Mouse (Mus musculus): ENCODE data around the gene Hsf5. TPM values are rescaled to one million over a fixed set of nuclear protein-coding genes. Genes with fewer than 3 reads are reported as not detected.

Gene Hsf5
- polyA plus RNA-seq, 1 experiment from 2014 or later = 0.49 TPM

DNA sequence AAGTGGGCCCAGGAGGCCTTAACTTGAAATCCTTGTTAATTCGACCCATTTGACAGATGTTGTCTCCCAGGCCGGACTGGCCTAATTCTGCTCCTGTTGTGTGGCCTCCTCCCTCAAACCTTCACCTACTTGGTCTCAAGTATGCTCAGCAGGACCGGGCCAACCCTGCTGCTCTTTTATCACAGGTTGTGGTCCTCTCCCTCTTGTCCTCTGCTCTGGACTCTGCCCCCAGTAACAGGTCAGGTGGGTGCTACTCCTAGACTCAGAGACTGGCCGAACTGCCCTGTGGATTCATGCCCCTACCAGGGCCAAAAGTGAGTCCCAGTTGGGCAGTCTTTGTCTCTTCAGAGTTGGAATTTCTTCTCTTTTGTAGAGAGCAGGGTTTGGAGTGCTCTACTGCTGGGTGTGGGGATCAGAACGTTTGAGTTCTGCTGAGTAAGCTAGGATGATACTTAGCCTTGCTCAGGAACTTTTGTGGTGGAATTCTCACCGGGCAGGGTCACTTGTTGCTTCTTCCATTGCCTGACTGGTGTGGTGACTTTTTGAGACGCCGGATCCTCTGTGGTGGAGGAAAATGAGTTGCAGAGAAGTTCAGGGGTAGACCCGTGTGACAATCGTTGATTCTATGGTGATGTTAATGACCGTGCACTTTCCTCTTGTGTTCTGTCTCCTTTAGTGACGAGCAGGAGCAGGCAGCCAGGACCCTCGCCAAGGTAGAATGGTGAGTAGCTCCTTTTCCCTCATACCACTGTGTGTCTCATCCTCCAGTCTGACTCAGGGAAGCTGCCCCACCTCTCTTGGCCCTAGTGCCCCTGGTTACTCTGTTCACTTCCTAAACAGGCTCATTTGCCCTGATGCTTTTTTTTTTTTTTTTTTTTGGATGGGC is 24.0 kb upstream of the Hsf5 start:
- WGBS = 39% methylated on average over 13 of the region's 13 CpGs

DNA sequence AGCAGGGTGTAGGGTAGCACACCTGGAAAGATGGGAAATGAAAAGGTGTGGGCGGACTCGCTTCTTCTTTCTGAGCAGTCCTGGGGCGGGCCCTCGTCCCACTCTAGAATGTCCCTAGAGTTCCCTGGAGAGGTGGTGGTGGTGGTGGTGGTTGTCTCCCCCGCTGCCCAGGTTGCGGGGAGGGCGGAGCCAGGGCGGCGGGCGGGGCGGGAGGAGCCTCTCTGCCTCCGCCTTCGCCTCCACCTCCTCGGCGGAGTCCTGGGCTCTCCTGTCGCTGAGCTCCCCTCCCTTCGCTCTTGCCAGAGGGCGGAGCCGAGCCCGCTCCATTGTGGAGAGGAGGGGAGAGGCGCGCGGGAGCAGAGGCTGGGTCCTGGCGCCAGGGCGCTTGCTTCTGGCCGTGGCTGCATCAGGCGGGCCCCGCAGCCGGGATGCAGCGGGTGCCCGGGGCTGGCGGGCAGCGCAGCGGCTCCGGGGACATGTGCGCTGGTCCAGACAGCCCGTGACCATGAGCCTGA is 21.6 kb upstream of the Hsf5 start:
- Histone ChIP-seq H3K27me3 (no peaks in the 10 kb centered on the region), H3K4me2 (peak overlapping the region; percentile 84), H3K9me3 (no peaks in the 10 kb centered on the region), H3K36me3 (replicated peaks) (peaks cover 36% of the 10 kb centered on the region), H3K4me3 (replicated peaks) (peak overlapping the region; percentile 81), H3K9ac (peak overlapping the region; percentile 97), H3K4me1 (peaks cover 57% of the 10 kb centered on the region), H3K27ac (peak overlapping the region; percentile 91)
- ATAC-seq (ENCODE audit: low FRiP score) = peak; percentile 66
- WGBS = under 1% methylated on average over 34 of the region's 37 CpGs

More for the DNA sequence above, 24.0 kb upstream of the Hsf5 start:
- Histone ChIP-seq H3K27ac (peak overlapping the region; percentile 94), H3K36me3 (replicated peaks) (peaks cover 12% of the 10 kb centered on the region), H3K9ac (peak overlapping the region; percentile 77), H3K4me1 (peaks cover 70% of the 10 kb centered on the region), H3K27me3 (no peaks in the 10 kb centered on the region), H3K4me3 (replicated peaks) (peak overlapping the region; percentile 66), H3K9me3 (no peaks in the 10 kb centered on the region), H3K4me2 (peak overlapping the region; percentile 66)
- ATAC-seq (ENCODE audit: low FRiP score) = no peak

DNA sequence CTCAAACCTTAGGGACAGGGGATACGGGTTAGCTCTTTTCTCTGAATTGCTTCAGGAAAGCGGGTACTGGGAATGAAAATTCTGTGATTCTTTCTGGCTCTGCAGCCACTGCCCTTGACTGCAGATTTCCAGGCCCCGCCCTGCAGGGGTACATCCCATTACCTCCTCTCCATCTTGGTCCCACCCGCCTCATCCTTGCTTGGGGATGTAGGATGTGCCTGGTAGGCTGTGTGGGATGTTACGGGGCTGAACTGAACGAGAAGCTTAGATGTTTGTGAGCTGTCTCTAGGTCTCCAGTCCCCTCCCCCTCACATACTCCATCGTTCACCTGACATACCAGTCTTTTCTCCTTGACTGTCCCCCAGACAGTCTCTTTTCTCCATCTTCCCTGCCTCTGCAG is 21.0 kb upstream of the Hsf5 start:
- peaks cover 42% of the 10 kb centered on the region for H3K36me3 ChIP-seq (replicated peaks)
- ATAC-seq (ENCODE audit: low FRiP score) = no peak
- peaks cover 51% of the 10 kb centered on the region for H3K4me1 ChIP-seq
- peak overlapping the region; percentile 91 for H3K27ac ChIP-seq
- H3K27me3 ChIP-seq = no peaks in the 10 kb centered on the region
- peak overlapping the region; percentile 81 for H3K4me3 ChIP-seq (replicated peaks)
- peak overlapping the region; percentile 84 for H3K4me2 ChIP-seq
- H3K9ac ChIP-seq = peak overlapping the region; percentile 97
- H3K9me3 ChIP-seq = no peaks in the 10 kb centered on the region
- WGBS = 5% methylated on average over 7 of the region's 7 CpGs

DNA sequence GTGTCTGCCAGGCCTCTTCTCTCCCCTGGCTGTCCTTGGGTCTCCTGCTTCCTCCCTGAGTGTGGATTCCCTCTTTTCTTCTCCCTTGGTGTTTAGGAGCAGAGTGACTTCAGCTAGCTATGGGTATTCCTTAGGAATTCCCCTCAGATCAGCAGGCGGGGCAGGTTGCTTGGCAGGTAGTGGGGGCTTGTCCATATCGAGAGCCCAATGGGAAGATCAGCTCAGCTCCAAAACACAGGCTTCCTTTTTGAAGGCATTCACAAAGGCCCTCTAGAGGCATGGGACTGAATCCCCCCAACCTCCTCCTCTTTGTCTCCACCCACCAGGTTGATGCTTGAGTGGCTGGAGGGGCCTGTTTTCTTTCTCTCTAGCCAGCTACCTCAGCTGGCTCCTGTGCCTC is 20.5 kb upstream of the Hsf5 start:
- peaks cover 51% of the 10 kb centered on the region for H3K4me1 ChIP-seq
- 21% methylated on average over 2 of the region's 2 CpGs for WGBS
- no peaks in the 10 kb centered on the region for H3K9me3 ChIP-seq
- H3K9ac ChIP-seq = peak overlapping the region; percentile 97
- H3K27me3 ChIP-seq = no peaks in the 10 kb centered on the region
- ATAC-seq (ENCODE audit: low FRiP score) = no peak
- H3K4me2 ChIP-seq = peak overlapping the region; percentile 84
- H3K4me3 ChIP-seq (replicated peaks) = peak overlapping the region; percentile 81
- H3K36me3 ChIP-seq (replicated peaks) = peaks cover 47% of the 10 kb centered on the region
- H3K27ac ChIP-seq = peak overlapping the region; percentile 91

DNA sequence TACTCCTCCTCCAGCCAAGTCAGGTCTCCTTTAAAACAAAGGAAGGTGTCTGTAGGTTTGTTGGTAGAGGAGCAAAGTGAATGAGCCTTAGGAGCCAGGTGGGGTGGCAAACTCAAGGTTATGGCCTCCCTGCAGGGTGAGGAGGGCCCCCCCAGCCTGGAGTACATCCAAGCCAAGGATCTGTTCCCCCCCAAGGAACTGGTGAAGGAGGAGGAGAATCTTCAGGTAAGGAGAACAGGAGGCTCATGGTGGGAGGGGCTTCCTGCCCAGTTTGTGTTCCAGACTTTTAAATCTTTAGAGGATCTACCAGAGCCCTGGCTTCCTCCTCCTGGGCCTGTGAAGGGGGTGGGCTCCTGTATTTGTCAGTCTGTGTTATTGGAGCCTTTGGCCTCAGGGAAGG is 19.9 kb upstream of the Hsf5 start:
- peaks cover 53% of the 10 kb centered on the region for H3K36me3 ChIP-seq (replicated peaks)
- peak overlapping the region; percentile 81 for H3K4me3 ChIP-seq (replicated peaks)
- H3K27ac ChIP-seq = peak overlapping the region; percentile 91
- H3K9me3 ChIP-seq = no peaks in the 10 kb centered on the region
- H3K27me3 ChIP-seq = no peaks in the 10 kb centered on the region
- peak overlapping the region; percentile 84 for H3K4me2 ChIP-seq
- no peak for ATAC-seq (ENCODE audit: low FRiP score)
- H3K4me1 ChIP-seq = peaks cover 51% of the 10 kb centered on the region
- H3K9ac ChIP-seq = peak overlapping the region; percentile 97

DNA sequence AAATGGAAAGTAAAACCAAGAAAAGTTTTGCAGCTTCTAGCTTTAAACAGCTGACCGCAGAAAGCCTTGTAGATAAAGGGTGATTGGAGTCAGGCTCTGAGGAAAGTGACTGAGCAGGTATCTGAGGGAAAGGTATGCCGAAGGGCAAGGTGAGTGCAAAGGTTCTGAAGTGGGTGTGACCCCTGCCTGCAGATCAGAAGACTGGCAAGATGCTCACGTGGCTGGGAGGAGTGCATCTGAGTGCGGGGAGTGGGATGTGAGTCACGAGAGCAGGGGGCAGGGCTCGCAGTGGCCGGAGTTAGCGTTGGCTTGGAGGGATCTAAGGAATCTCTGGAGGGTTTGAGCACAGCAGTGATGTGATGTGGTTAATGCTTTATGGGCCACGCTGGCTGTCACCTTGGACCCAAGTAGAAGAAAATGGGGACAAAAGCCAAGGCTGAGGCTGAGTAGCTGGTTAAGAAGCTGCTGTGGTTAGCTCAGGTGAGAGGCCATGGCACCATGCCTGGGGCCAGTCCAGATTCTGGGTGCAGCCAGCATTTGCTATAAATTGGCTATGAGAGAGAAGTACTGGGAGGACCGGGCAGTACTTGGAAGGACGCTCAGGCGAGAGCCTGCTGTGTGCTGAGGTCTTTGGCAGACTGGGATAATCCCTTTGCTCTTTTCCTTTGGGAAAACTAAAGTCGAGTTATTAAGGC is 17.4 kb upstream of the Hsf5 start:
- Histone ChIP-seq H3K4me3 (replicated peaks) (no peak overlapping the region), H3K4me2 (no peak overlapping the region), H3K27me3 (no peaks in the 10 kb centered on the region), H3K27ac (no peak overlapping the region), H3K4me1 (peaks cover 30% of the 10 kb centered on the region), H3K36me3 (replicated peaks) (peaks cover 78% of the 10 kb centered on the region), H3K9me3 (no peaks in the 10 kb centered on the region), H3K9ac (no peak overlapping the region)
- 90% methylated on average over 13 of the region's 13 CpGs for WGBS
- ATAC-seq (ENCODE audit: low FRiP score) = no peak

DNA sequence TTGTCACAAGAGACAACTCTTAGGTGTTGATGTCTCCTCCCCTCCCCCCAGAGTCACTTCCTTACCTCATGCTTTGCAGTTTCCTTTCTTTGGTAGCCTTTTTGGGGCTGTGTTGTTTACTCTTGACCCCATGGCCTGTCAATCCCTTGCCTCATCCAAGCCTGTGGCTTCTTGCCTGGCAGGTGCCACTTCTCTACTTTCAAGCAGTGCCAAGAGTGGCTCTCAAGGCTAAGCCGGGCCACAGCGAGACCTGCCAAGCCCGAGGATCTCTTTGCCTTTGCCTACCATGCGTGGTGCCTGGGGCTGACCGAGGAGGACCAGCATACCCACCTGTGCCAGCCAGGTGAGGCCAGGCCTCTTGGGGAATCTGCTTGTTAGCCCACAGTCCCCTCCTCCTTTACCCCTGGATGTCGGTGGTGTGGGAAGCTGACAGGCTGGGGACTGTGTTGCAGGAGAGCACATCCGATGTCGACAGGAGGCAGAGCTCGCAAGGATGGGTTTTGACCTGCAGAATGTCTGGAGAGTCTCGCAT is 16.6 kb upstream of the Hsf5 start:
- H3K27ac ChIP-seq = no peak overlapping the region
- H3K4me1 ChIP-seq = peaks cover 22% of the 10 kb centered on the region
- WGBS = 93% methylated on average over 10 of the region's 10 CpGs
- ATAC-seq (ENCODE audit: low FRiP score) = no peak
- H3K9me3 ChIP-seq = no peaks in the 10 kb centered on the region
- H3K27me3 ChIP-seq = no peaks in the 10 kb centered on the region
- no peak overlapping the region for H3K9ac ChIP-seq
- no peak overlapping the region for H3K4me2 ChIP-seq
- H3K36me3 ChIP-seq (replicated peaks) = peaks cover 86% of the 10 kb centered on the region
- no peak overlapping the region for H3K4me3 ChIP-seq (replicated peaks)

DNA sequence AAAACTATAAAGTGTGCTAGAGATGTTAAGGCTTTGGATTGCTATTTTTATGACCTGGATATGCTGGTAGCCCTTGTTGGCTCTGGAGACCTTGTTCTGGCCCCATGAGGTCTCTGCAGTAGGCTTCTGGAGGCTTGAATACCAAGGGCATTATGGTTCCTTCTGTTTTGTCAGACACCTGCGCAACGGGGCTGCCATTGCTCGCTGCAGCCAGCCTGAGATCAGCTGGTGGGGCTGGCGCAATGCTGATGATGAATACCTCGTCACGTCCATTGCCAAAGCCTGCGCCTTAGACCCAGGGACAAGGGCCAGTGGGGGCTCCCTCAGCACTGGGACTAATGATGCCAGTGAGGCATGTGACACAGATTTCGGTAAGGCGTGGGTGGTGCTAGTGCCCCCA is 14.7 kb upstream of the Hsf5 start:
- ATAC-seq (ENCODE audit: low FRiP score) = no peak

DNA sequence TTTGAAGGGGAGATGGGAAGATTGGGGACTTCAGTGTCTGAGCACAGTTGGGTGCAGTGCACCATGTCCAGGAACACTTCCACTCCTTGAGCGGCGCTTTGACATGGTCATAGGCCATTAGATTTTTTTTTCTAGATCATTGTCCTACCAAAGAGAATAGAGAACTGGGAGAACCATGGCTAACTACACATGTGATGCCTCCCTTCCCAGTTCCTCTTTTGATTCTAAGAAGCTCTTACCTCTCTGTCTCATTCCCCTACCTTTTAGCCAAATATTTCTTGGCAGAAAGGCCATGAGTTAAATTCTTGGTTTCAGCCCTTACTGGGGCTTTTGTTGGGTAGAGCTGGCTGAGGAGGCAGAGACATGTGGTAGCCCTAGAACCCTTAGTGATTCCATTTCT is 13.4 kb upstream of the Hsf5 start:
- no peak overlapping the region for H3K9ac ChIP-seq
- H3K27ac ChIP-seq = no peak overlapping the region
- peaks cover 100% of the 10 kb centered on the region for H3K36me3 ChIP-seq (replicated peaks)
- H3K27me3 ChIP-seq = no peaks in the 10 kb centered on the region
- H3K4me3 ChIP-seq (replicated peaks) = no peak overlapping the region
- 96% methylated on average over 2 of the region's 2 CpGs for WGBS
- ATAC-seq (ENCODE audit: low FRiP score) = no peak
- no peaks in the 10 kb centered on the region for H3K9me3 ChIP-seq
- H3K4me1 ChIP-seq = no peaks in the 10 kb centered on the region
- no peak overlapping the region for H3K4me2 ChIP-seq

More for the DNA sequence above, 14.7 kb upstream of the Hsf5 start:
- H3K27ac ChIP-seq = no peak overlapping the region
- H3K36me3 ChIP-seq (replicated peaks) = peaks cover 100% of the 10 kb centered on the region
- H3K4me3 ChIP-seq (replicated peaks) = no peak overlapping the region
- H3K9ac ChIP-seq = no peak overlapping the region
- WGBS = 95% methylated on average over 9 of the region's 9 CpGs
- H3K27me3 ChIP-seq = no peaks in the 10 kb centered on the region
- H3K4me1 ChIP-seq = peaks cover 6% of the 10 kb centered on the region
- H3K4me2 ChIP-seq = no peak overlapping the region
- H3K9me3 ChIP-seq = no peaks in the 10 kb centered on the region

DNA sequence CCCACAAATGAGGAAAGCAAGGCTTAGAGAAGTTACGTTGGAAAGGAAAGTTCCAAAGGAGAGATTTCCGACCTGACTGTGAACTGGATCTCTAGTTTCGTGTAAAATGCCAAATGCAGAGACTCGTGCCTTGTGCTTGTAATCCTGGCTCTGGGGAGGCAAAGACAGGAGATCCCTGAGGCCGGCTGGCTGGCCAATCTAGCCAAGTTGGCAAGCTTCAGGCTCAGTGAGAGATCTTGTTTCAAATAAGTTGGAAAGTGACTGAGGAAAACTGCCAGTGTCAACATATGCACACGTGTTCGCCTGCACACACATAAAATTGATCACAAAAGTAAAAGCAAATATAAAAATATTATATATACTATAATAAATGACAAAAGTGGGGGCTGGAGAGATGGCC is 7.7 kb upstream of the Hsf5 start:
- no peak overlapping the region for H3K27ac ChIP-seq
- peaks cover 97% of the 10 kb centered on the region for H3K36me3 ChIP-seq (replicated peaks)
- H3K9me3 ChIP-seq = no peaks in the 10 kb centered on the region
- H3K4me3 ChIP-seq (replicated peaks) = no peak overlapping the region
- no peaks in the 10 kb centered on the region for H3K4me1 ChIP-seq
- H3K27me3 ChIP-seq = no peaks in the 10 kb centered on the region
- no peak for ATAC-seq (ENCODE audit: low FRiP score)
- no peak overlapping the region for H3K9ac ChIP-seq
- WGBS = 89% methylated on average over 7 of the region's 7 CpGs
- no peak overlapping the region for H3K4me2 ChIP-seq

DNA sequence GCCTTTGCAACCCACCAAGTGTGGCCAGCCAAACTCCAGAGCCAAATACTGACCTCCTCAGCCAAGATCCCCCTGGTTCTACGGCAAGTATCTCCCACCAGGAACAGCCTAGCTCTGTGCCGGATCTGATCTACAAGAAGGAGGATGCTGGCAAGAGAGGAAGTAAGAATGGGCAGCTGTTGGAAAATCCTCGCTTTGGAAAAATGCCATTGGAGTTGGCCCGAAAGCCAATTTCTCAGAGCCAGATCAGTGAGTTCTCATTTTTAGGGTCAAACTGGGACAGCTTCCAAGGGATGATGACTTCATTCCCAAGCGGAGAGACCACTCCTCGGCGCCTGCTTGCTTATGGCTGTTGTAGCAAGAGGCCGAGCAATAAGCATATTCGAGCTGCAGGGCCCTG is 5.4 kb upstream of the Hsf5 start:
- Histone ChIP-seq H3K36me3 (replicated peaks) (peaks cover 97% of the 10 kb centered on the region), H3K9me3 (no peaks in the 10 kb centered on the region), H3K9ac (no peak overlapping the region), H3K27ac (no peak overlapping the region), H3K4me2 (no peak overlapping the region), H3K4me1 (no peaks in the 10 kb centered on the region), H3K27me3 (no peaks in the 10 kb centered on the region), H3K4me3 (replicated peaks) (no peak overlapping the region)
- 93% methylated on average over 9 of the region's 9 CpGs for WGBS
- ATAC-seq (ENCODE audit: low FRiP score) = no peak

DNA sequence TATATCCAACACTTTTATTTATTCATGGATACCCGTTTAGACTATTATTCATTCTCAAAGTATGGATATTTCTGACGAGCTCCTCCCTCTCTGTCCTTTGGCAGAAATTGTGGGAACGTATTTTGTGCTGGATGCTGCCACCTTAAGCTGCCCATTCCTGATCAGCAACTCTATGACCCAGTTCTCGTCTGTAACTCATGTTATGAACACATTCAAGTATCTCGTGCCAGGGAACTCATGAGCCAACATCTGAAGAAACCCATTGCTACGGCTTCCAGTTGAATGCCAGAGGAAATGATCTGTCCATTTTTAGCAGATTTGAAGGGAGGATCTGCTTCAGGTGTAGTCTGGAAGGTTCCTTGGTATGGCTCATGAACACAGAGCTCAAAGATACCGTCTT is 3.0 kb upstream of the Hsf5 start:
- H3K36me3 ChIP-seq (replicated peaks) = peaks cover 96% of the 10 kb centered on the region
- no peak overlapping the region for H3K9ac ChIP-seq
- ATAC-seq (ENCODE audit: low FRiP score) = no peak
- H3K4me3 ChIP-seq (replicated peaks) = no peak overlapping the region
- WGBS = 89% methylated on average over 7 of the region's 7 CpGs
- no peaks in the 10 kb centered on the region for H3K27me3 ChIP-seq
- no peak overlapping the region for H3K4me2 ChIP-seq
- no peaks in the 10 kb centered on the region for H3K4me1 ChIP-seq
- no peak overlapping the region for H3K27ac ChIP-seq
- H3K9me3 ChIP-seq = peaks cover 6% of the 10 kb centered on the region

All from forebrain, embryonic 12.5 days (tissue).